In the genomic region with DNA sequence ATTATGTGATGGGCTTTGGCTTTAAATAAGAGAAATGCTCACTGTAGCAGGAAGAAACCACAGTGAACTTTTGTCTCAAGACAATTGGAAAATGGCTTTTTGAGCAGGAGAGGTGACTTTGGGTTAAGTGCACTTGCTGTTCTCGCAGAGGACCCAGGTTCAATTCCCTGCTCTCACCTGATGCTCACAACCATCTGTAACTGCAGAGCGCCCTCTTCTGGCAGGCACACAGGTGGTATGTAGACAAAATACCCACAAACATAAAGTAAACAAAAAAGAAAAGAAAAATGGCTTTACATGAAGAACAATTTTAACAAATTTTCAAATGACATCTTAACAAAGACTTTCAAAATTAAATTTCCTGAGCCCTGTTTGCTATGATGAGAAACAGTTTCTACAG, we compare ENCODE assay signal across 12 mouse cellular contexts. TPM values are rescaled to one million over a fixed set of nuclear protein-coding genes. Genes with fewer than 3 reads are reported as not detected.
DNase-seq lines count a peak whose midpoint lies in the region; ATAC-seq and TF ChIP-seq lines count a peak whose summit lies in the region.
"Had no signal": no experiment of that assay in that cellular context is flagged by ENCODE, and none has a peak within 500 bp of the region (broad histone marks: within the 10 kb centered on the region; RNA-seq: fewer than 3 reads in every experiment).

No protein-coding gene starts in this region.

- H3K27ac ChIP-seq in liver, adult 2 months (replicated peaks; ENCODE audit: insufficient read depth, low read depth, low read length), result no peak overlapping the region
- H3K27ac ChIP-seq in liver, embryonic 12.5 days, result no peak overlapping the region
- H3K27ac ChIP-seq: forebrain, embryonic 15.5 days; neural tube, embryonic 12.5 days had no signal

- no peaks in the 10 kb centered on the region for H3K4me1 ChIP-seq in liver, adult 2 months (ENCODE audit: control insufficient read depth, insufficient read depth, low read length)
- H3K4me1 ChIP-seq in liver, embryonic 12.5 days, result no peaks in the 10 kb centered on the region
- H3K4me1 ChIP-seq in G1E (ENCODE audit: insufficient read depth, low read depth, low read length), result no peaks in the 10 kb centered on the region
- H3K4me1 ChIP-seq: forebrain, embryonic 15.5 days had no signal

- H3K36me3 ChIP-seq in liver, adult 2 months (ENCODE audit: control insufficient read depth, insufficient read depth, low read length), result no peaks in the 10 kb centered on the region
- H3K36me3 ChIP-seq in liver, embryonic 12.5 days, result no peaks in the 10 kb centered on the region
- no peaks in the 10 kb centered on the region for H3K36me3 ChIP-seq in G1E (replicated peaks)
- H3K36me3 ChIP-seq: forebrain, embryonic 15.5 days; neural tube, embryonic 12.5 days had no signal

- H3K4me2 ChIP-seq in liver, embryonic 12.5 days, result no peak overlapping the region
- H3K4me2 ChIP-seq: forebrain, embryonic 15.5 days; neural tube, embryonic 12.5 days had no signal

- H3K9ac ChIP-seq in liver, adult 2 months (ENCODE audit: low read depth, low read length), result no peak overlapping the region
- no peak overlapping the region for H3K9ac ChIP-seq in liver, embryonic 12.5 days
- H3K9ac ChIP-seq: forebrain, embryonic 15.5 days; neural tube, embryonic 12.5 days had no signal

- no peak overlapping the region for H3K4me3 ChIP-seq in liver, adult 2 months (ENCODE audit: insufficient read depth, low read depth, low read length)
- H3K4me3 ChIP-seq in liver, embryonic 12.5 days, result no peak overlapping the region
- H3K4me3 ChIP-seq in G1E (ENCODE audit: low read depth, low read length), result no peak overlapping the region
- H3K4me3 ChIP-seq: forebrain, embryonic 15.5 days; neural tube, embryonic 12.5 days had no signal

- no peak for TF ChIP-seq POLR2A in liver, adult 2 months (IDR thresholded peaks at IDR 0.05; ENCODE audit: extremely low read depth, insufficient read depth, low read length)
- TF ChIP-seq POLR2A in brain, embryonic 14.5 days (IDR thresholded peaks at IDR 0.05; ENCODE audit: borderline replicate concordance, extremely low read depth, insufficient read depth, insufficient read length, poor library complexity, severe bottlenecking), result no peak

- no peaks in the 10 kb centered on the region for H3K79me2 ChIP-seq in liver, adult 2 months (ENCODE audit: control insufficient read depth, insufficient read depth, low read length)

- DNase-seq in liver, adult 2 months (ENCODE audit: extremely low read depth, low read depth, low spot score), result peak; percentile 39
- DNase-seq in G1E (ENCODE audit: low spot score), result no peak
- no peak for DNase-seq in brain, embryonic 14.5 days (ENCODE audit: low read depth)
- peak; percentile 40 for DNase-seq in thymus, postnatal 0 days (ENCODE audit: low spot score)
- DNase-seq in adrenal gland, adult 18-20 months (ENCODE audit: low spot score in 2 of 2), result no peak
- DNase-seq: heart, postnatal 14 days; kidney, adult 9 months had no signal

- ATAC-seq in liver, embryonic 12.5 days, result no peak
- ATAC-seq in G1E (ENCODE audit: extremely low read depth, insufficient number of reproducible peaks, low FRiP score, poor library complexity, severe bottlenecking), result no peak
- no peak for ATAC-seq in cerebellum, adult (ENCODE audit: insufficient number of reproducible peaks, low FRiP score, low TSS enrichment)
- ATAC-seq: forebrain, embryonic 15.5 days had no signal

- no peaks in the 10 kb centered on the region for H3K9me3 ChIP-seq in liver, embryonic 12.5 days (replicated peaks)
- H3K9me3 ChIP-seq in G1E (replicated peaks), result no peaks in the 10 kb centered on the region
- H3K9me3 ChIP-seq: forebrain, embryonic 15.5 days; neural tube, embryonic 12.5 days had no signal

- peak; percentile 62 for TF ChIP-seq CTCF in liver, adult 2 months (IDR thresholded peaks at IDR 0.05; ENCODE audit: low read depth, low read length)
- TF ChIP-seq CTCF in G1E (IDR thresholded peaks at IDR 0.05; ENCODE audit: low read depth, low read length), result 0 out of 2 replicates have a peak, but pooled peaks have one; percentile 31
- TF ChIP-seq CTCF in brain, embryonic 14.5 days (IDR thresholded peaks at IDR 0.05; ENCODE audit: borderline replicate concordance, extremely low read depth, insufficient read depth, insufficient read length), result peak; percentile 12; the same call in 1 of the 2 replicates

- WGBS in liver, adult 2 months, result 72% methylated on average over 2 of the region's 2 CpGs
- 33% methylated on average over 2 of the region's 2 CpGs for WGBS in liver, embryonic 12.5 days (ENCODE audit: insufficient replicate concordance)

- no peaks in the 10 kb centered on the region for H3K27me3 ChIP-seq in liver, adult 2 months (ENCODE audit: control insufficient read depth, insufficient read depth, low read length)
- no peaks in the 10 kb centered on the region for H3K27me3 ChIP-seq in liver, embryonic 12.5 days (replicated peaks)
- peaks cover 13% of the 10 kb centered on the region for H3K27me3 ChIP-seq in G1E (ENCODE audit: insufficient read depth, low read length)
- H3K27me3 ChIP-seq: forebrain, embryonic 15.5 days; neural tube, embryonic 12.5 days had no signal

RNA-seq across cellular contexts. Expression of a gene that starts 20.1 kb away (rescaled TPM):
- 0.20 and 0.28 TPM in 2 replicates for total RNA-seq in liver, adult 2 months (2014; rRNA removed)
- polyA plus RNA-seq in liver, adult 2 months (2012; rRNA removed), result 0.11 TPM in 1 of 2 replicates, not detected in the other
- polyA plus RNA-seq in liver, embryonic 12.5 days (2016; fragmentation: Nextera tagmentation; extraction: Ambion mirVana), result 0.24 and 0.49 TPM in 2 replicates
- total RNA-seq in G1E (2014; fragmentation: Nextera tagmentation), result not detected in 2 replicates
- total RNA-seq in G1E (2017), result not detected in 2 replicates
- polyA plus RNA-seq in G1E (2012), result not detected in 2 replicates
- 0.90 and 1.2 TPM in 2 replicates for polyA plus RNA-seq in brain, embryonic 14.5 days (2012; rRNA removed)
- 0.57 and 0.75 TPM in 2 replicates for polyA plus RNA-seq in thymus, postnatal 0 days (2015; fragmentation: Nextera tagmentation; extraction: Ambion mirVana)
- total RNA-seq in adrenal gland, adult 18-20 months (2021), result 1 to 10 TPM in 1 of 2 experiments, under 1 TPM in 1; 0.76 to 2.0 TPM
- total RNA-seq: megakaryocyte, adult 5-6 weeks had no signal

RNA-seq across cellular contexts. Expression of a gene that starts 20.2 kb away (rescaled TPM):
- 0.09 TPM in 1 of 2 replicates, not detected in the other for total RNA-seq in liver, adult 2 months (2014; rRNA removed)
- polyA plus RNA-seq in liver, adult 2 months (2012; rRNA removed), result not detected in 2 replicates
- 0.07 and 0.25 TPM in 2 replicates for polyA plus RNA-seq in liver, embryonic 12.5 days (2016; fragmentation: Nextera tagmentation; extraction: Ambion mirVana)
- 1.9 and 7.4 TPM in 2 replicates for total RNA-seq in G1E (2014; fragmentation: Nextera tagmentation)
- 0.41 and 0.55 TPM in 2 replicates for total RNA-seq in G1E (2017)
- 0.12 and 0.13 TPM in 2 replicates for polyA plus RNA-seq in G1E (2012)
- polyA plus RNA-seq in brain, embryonic 14.5 days (2012; rRNA removed), result not detected in 2 replicates
- 0.28 and 0.36 TPM in 2 replicates for polyA plus RNA-seq in thymus, postnatal 0 days (2015; fragmentation: Nextera tagmentation; extraction: Ambion mirVana)
- total RNA-seq in adrenal gland, adult 18-20 months (2021), result under 1 TPM in 1 of 2 experiments, not detected in 1; 0.36 TPM
- total RNA-seq: megakaryocyte, adult 5-6 weeks had no signal
- polyA plus RNA-seq: neural tube, embryonic 12.5 days had no signal

RNA-seq across cellular contexts. Expression of a gene that starts 46.6 kb away (rescaled TPM):
- total RNA-seq in liver, adult 2 months (2014; rRNA removed), result 14.8 and 24.2 TPM in 2 replicates
- polyA plus RNA-seq in liver, adult 2 months (2012; rRNA removed), result 15.2 and 15.9 TPM in 2 replicates
- polyA plus RNA-seq in liver, embryonic 12.5 days (2016; fragmentation: Nextera tagmentation; extraction: Ambion mirVana), result 0.49 and 0.61 TPM in 2 replicates
- total RNA-seq in G1E (2014; fragmentation: Nextera tagmentation) (1.3 and 1.4 TPM in 2 replicates), G1E (2017) (0.38 TPM in 1 of 2 replicates, not detected in the other)
- not detected in 2 replicates for polyA plus RNA-seq in G1E (2012)
- 2.0 and 2.4 TPM in 2 replicates for polyA plus RNA-seq in brain, embryonic 14.5 days (2012; rRNA removed)
- polyA plus RNA-seq in thymus, postnatal 0 days (2015; fragmentation: Nextera tagmentation; extraction: Ambion mirVana), result 1.7 TPM in 2 replicates
- total RNA-seq in adrenal gland, adult 18-20 months (2021), result 1 to 10 TPM; 2.8 to 3.6 TPM
- total RNA-seq: megakaryocyte, adult 5-6 weeks had no signal

Comparison
In these comparisons a context has a peak if more than half of its experiments do, and no peak if none do; other contexts are left out.
1. DNase-seq: peak in liver, adult 2 months (single experiment) and thymus, postnatal 0 days (single experiment); none in G1E (single experiment), brain, embryonic 14.5 days (single experiment) and adrenal gland, adult 18-20 months (0 of 2).
2. CTCF ChIP-seq: peak in every context shown above with its lines; median percentile 62 in liver, adult 2 months; 31 in G1E; 12 in brain, embryonic 14.5 days.